In genomic region chr5:101005216-101005615, GRCm38 (mm10) we compare ENCODE assay signal across 11 mouse cellular contexts.
DNase-seq lines count a peak whose midpoint lies in the region; ATAC-seq and TF ChIP-seq lines count a peak whose summit lies in the region.
"Had no signal": no experiment of that assay in that cellular context is flagged by ENCODE, and none has a peak within 500 bp of the region (broad histone marks: within the 10 kb centered on the region; RNA-seq: fewer than 3 reads in every experiment).

No protein-coding gene starts in this region.

- H3K4me2 ChIP-seq in kidney, embryonic 16.5 days (replicated peaks; ENCODE audit: low read depth, low read length): no peak overlapping the region
- no peak overlapping the region for H3K4me2 ChIP-seq in stomach, postnatal 0 days (replicated peaks; ENCODE audit: low read depth)
- H3K4me2 ChIP-seq in forebrain, embryonic 11.5 days (ENCODE audit: low read depth, low read length, severe bottlenecking): no peak overlapping the region

- POLR2A ChIA-PET in Patski (lab: Charles Lee): no interaction called here

- H3K36me3 ChIP-seq in kidney, embryonic 16.5 days (ENCODE audit: insufficient read depth, low read length): no peaks in the 10 kb centered on the region
- H3K36me3 ChIP-seq in stomach, postnatal 0 days (ENCODE audit: control insufficient read depth, insufficient read depth, low read length): no peaks in the 10 kb centered on the region
- no peaks in the 10 kb centered on the region for H3K36me3 ChIP-seq in forebrain, embryonic 11.5 days (ENCODE audit: control insufficient read depth, insufficient read depth, low read length)

- peak; percentile 8 to 10 for DNase-seq in kidney, postnatal 4 days
- peak; percentile 6 for DNase-seq in thymus, postnatal 14 days
- no peak for DNase-seq in thymus, postnatal 10 days (ENCODE audit: low spot score in 2 of 2)
- no peak for DNase-seq in Patski (ENCODE audit: low read depth, low spot score)
- DNase-seq in stomach, postnatal 0 days (ENCODE audit: low spot score): no peak
- DNase-seq in cerebellum, adult 2 months: no peak
- no peak for DNase-seq in forebrain, embryonic 11.5 days (ENCODE audit: low spot score)
- DNase-seq: adrenal gland, postnatal 10 days; cerebellum, adult 11 months; right cerebral cortex, postnatal 14 days had no signal

- 71% methylated on average over 3 of the region's 3 CpGs for WGBS in kidney, embryonic 16.5 days
- 67% methylated on average over 3 of the region's 3 CpGs for WGBS in stomach, postnatal 0 days
- 66% methylated on average over 3 of the region's 3 CpGs for WGBS in cerebellum, adult 2 months
- WGBS in forebrain, embryonic 11.5 days: 67% methylated on average over 3 of the region's 3 CpGs

- no peak overlapping the region for H3K27ac ChIP-seq in kidney, embryonic 16.5 days (ENCODE audit: low read length)
- H3K27ac ChIP-seq in stomach, postnatal 0 days (replicated peaks): no peak overlapping the region
- H3K27ac ChIP-seq in cerebellum, adult 2 months (ENCODE audit: insufficient read depth, low read length): no peak overlapping the region
- H3K27ac ChIP-seq in forebrain, embryonic 11.5 days (ENCODE audit: low read depth, low read length): no peak overlapping the region

- TF ChIP-seq POLR2A in cerebellum, adult 2 months (IDR thresholded peaks at IDR 0.05; ENCODE audit: borderline replicate concordance, insufficient read depth, low read length): no peak

- no peaks in the 10 kb centered on the region for H3K9me3 ChIP-seq in kidney, embryonic 16.5 days (ENCODE audit: low read length)
- H3K9me3 ChIP-seq in stomach, postnatal 0 days (ENCODE audit: control insufficient read depth, low read length): no peaks in the 10 kb centered on the region
- no peaks in the 10 kb centered on the region for H3K9me3 ChIP-seq in forebrain, embryonic 11.5 days (ENCODE audit: control insufficient read depth, low read length)

- H3K9ac ChIP-seq in kidney, embryonic 16.5 days (replicated peaks; ENCODE audit: low read length): no peak overlapping the region
- H3K9ac ChIP-seq in stomach, postnatal 0 days (ENCODE audit: low read length): no peak overlapping the region
- no peak overlapping the region for H3K9ac ChIP-seq in forebrain, embryonic 11.5 days (ENCODE audit: low read length)

- ATAC-seq in kidney, embryonic 16.5 days (ENCODE audit: low FRiP score, low TSS enrichment): no peak
- ATAC-seq in Patski: no peak
- ATAC-seq in stomach, postnatal 0 days (ENCODE audit: low FRiP score, low TSS enrichment): no peak
- ATAC-seq in forebrain, embryonic 11.5 days (replicated peaks; ENCODE audit: low FRiP score): no peak

- in situ Hi-C loops in Patski (cut with MboI; ENCODE audit: low pct_unique_long_range_greater_than_20kb): no loop called here

- peak; percentile 57 for TF ChIP-seq CTCF in Patski (IDR thresholded peaks at IDR 0.05)
- peak; percentile 43 for TF ChIP-seq CTCF in stomach, postnatal 0 days (IDR thresholded peaks at IDR 0.05; ENCODE audit: low read depth)
- TF ChIP-seq CTCF in cerebellum, adult 2 months (IDR thresholded peaks at IDR 0.05; ENCODE audit: borderline replicate concordance, insufficient read depth, low read depth, low read length): no peak

- no peaks in the 10 kb centered on the region for H3K4me1 ChIP-seq in kidney, embryonic 16.5 days (ENCODE audit: insufficient read depth, low read length)
- H3K4me1 ChIP-seq in stomach, postnatal 0 days (replicated peaks; ENCODE audit: control insufficient read depth, insufficient read depth): no peaks in the 10 kb centered on the region
- no peaks in the 10 kb centered on the region for H3K4me1 ChIP-seq in cerebellum, adult 2 months (ENCODE audit: control insufficient read depth, insufficient read depth, low read length)
- no peaks in the 10 kb centered on the region for H3K4me1 ChIP-seq in forebrain, embryonic 11.5 days (replicated peaks; ENCODE audit: control insufficient read depth, insufficient read depth, low read length)

- CTCF ChIA-PET in Patski (lab: Charles Lee): interaction anchor here (0.7 kb wide), 1 partner anchor 15 kb away, joined by 3 read pairs; no protein-coding TSS in a partner anchor

- H3K27me3 ChIP-seq in kidney, embryonic 16.5 days (ENCODE audit: insufficient read depth, low read length): no peaks in the 10 kb centered on the region
- H3K27me3 ChIP-seq in Patski: peaks cover 32% of the 10 kb centered on the region
- H3K27me3 ChIP-seq in stomach, postnatal 0 days (ENCODE audit: control insufficient read depth, insufficient read depth, low read length): no peaks in the 10 kb centered on the region
- no peaks in the 10 kb centered on the region for H3K27me3 ChIP-seq in cerebellum, adult 2 months (ENCODE audit: control insufficient read depth, insufficient read depth, low read length)
- no peaks in the 10 kb centered on the region for H3K27me3 ChIP-seq in forebrain, embryonic 11.5 days (ENCODE audit: control insufficient read depth, insufficient read depth, low read length)

- TF ChIP-seq EP300 in stomach, postnatal 0 days (optimal IDR thresholded peaks at IDR 0.05): no peak

- H3K4me3 ChIP-seq in kidney, embryonic 16.5 days (ENCODE audit: low read length): no peak overlapping the region
- H3K4me3 ChIP-seq in stomach, postnatal 0 days (ENCODE audit: low read depth, low read length): no peak overlapping the region
- H3K4me3 ChIP-seq in cerebellum, adult 2 months (replicated peaks; ENCODE audit: insufficient read depth, low read depth, low read length): no peak overlapping the region
- H3K4me3 ChIP-seq in forebrain, embryonic 11.5 days (ENCODE audit: low read depth, low read length): no peak overlapping the region

Comparison
In these comparisons a context has a peak if more than half of its experiments do, and no peak if none do; other contexts are left out.
1. DNase-seq: peak in kidney, postnatal 4 days (2 of 2) and thymus, postnatal 14 days (single experiment); none in thymus, postnatal 10 days (0 of 2), Patski (single experiment), stomach, postnatal 0 days (single experiment), cerebellum, adult 2 months (0 of 2) and forebrain, embryonic 11.5 days (single experiment).